Mouse (Mus musculus) thymus, adult 18-20 months (tissue): Measurements from ENCODE around the gene Borcs6.
"Not testable (repeated sequence)": the region's sequence is repeated elsewhere in the genome, so short reads cannot be mapped to it uniquely, and the experiment has no call there.

Experiments
- DNase-seq, 2 experiments: peaks; one replicate each; pipeline ENCODE4 v3.0.0; 2022; ENCODE audit warnings: mixed read lengths in 2 of 2

The Borcs6 gene

DNA sequence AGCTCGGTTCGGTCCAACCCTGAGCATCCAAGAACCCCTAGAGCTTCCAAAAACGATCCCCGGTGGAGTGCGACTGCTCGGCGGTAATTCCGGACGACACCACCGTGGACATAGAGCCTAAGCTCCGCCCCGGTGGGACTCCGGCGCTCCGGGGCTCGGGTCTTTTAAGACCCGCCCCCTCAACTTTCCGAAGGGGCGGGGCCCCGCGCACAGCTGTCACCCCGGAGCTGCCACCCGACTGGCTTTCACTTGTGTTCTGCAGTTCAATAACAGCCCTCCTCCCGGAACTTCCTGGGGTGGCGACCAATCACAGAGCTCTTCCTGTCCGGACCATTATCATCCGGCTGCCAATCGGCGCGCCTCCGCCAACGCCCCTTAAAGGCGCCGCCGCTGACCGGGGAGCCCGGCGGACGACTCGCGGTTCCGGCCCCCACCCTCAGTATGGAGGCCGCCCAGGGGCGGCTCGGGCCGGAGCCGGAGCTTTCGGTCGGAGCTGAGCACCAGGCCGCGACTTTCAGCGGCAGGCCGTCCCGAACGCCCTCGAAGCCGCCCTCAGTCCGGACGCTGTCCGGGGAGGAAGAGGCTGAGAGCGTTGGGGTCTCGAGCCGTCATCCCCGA is at the start of gene Borcs6:
Borcs6 (plus strand) TSS at position 361 of the 618 bp plus-strand sequence.
- DNase-seq: peak; percentile 94 to 96

DNA sequence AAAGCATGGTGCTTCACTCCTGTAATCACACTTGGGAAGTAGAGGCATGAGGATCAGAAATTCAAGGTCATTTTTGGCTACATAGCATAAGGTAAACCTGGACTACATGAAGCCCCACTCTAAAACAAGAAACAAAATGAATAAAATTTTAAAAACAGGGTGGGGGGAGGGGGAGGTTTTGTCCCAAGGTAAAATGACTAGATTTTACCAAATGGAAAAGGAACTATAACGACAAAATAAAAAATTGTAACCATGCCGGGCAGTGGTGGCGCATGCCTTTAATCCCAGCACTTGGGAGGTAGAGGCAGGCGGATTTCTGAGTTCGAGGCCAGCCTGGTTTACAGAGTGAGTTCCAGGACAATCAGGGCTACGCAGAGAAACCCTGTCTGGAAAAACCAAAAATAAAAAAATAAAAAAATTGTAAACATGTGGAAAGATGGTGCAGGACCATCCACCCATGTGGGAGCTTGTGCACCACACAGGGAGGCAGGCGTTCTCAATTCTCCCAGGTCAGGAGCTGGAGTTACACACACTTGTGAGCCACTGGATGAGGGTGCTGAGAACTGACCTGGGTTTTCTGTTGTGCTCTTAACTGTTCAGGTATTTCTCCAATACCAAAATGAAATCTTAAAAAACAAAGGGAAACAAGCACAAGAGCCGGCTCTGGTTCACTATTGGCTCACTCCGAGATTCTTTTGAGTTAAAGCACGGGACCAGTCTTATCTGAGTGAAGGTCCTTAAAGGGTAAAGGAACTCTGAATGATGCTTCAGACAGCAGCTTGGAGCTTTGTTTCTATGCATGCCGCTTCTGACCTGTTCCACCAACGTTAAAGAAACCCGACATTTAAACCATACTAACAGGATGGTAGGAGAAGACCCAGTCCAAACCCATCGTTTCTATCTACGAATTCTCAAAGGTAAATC is 48.9 kb upstream of the Borcs6 start:
- DNase-seq: no peak

DNA sequence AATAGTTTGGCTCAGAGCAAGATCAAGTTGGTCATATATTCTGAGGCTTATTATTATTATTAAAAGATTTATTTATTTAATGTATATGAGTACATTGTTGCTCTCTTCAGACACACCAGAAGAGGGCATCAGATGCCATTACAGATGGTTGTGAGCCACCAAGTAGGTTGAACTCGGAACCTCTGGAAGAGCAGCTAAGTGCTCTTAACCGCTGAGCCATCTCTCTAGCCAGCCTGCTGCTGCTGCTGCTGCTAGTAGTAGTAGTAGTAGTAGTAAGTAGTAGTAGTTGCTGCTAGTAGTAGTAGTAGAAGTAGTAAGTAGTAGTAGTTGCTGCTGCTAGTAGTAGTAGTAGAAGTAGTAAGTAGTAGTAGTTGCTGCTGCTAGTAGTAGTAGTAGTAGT is 48.1 kb upstream of the Borcs6 start:
- not testable (repeated sequence) for DNase-seq

DNA sequence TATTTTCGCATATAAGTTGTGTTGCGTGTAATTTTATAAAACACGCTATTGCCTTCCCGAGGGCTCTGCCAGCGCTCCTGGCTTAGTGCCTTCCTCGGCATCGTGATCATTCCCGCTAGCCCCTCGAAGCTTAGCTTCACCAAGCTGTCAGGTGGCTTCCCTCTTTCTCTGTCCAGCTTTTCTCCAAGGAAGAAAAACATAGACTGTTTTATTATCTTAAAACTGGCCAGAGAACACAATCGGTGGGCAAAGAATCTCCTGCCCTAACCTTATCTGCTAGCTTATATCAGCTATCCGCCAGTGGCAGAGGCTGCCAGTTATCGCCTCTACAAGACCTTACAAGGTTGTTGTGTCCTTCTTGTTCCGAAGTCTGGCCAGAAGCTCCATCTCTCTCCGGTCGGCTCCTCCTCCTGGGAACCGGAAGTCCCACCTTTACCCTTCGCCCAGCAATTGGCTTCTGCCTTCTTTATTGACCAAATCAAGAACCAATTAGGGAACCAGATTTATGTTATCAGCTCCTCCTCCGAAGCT is 47.4 kb upstream of the Borcs6 start:
- DNase-seq: peak; percentile 72 to 81

DNA sequence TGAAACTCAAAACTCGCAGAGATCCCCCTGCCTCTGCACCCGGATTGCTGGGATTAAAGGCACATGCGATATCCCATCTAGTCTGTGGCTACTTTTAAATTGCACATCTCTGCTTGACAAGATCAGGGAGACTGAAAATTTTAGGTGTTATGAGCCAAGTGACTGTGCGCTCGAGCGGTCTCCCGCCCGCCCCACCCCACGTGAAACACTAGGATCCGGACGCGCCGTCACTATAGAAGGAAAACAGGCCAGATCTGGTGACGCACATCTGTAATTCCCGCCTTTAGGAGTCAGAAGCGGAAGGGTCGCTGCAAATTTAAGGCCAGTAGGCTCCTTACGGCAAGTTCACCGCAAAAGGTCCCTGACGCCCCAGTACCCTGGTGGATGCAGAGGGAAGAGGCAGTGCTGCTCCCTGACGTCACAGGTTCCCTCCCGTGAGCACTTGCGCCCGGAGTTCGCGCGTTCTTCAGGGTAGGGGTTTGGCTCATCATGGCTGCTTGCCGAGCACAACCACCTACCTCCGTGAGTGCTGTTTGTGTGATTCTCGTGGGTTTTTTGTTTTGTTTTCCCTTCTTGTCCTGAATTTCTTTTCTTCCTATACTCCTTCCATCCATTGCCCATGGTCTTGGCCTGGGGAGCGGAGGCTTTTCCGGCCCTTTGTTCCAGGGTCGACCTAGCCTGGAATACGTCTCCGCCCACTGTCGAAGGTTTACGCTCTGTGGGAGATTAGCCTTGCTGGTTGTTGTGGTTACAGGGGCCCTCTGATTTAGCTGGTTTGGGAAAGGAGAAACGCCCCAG is 43.7 kb upstream of the Borcs6 start, which contains the start of gene Ctc1:
Ctc1 (plus strand) TSS at position 268 of the 798 bp plus-strand sequence.
- DNase-seq: peak; percentile 83 to 88

DNA sequence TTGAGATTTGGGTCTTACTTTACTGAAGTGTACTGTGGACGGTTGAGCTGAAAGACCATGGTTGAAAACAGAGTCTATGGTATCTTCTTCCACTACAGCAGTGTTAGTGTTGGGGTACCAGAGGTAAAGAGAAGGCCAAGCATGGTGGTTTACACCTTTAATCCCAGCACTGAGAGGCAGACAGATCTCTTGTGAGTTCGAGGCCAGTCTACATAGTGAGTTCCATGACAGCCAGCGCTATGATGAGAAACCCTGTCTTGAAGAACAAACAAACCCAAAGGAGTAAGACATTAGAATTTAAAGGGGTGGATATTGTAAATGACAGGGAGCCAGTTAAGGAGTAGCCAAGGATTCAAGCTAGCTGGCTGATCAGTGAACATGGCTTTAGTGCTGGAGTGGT is 42.8 kb upstream of the Borcs6 start:
- no peak for DNase-seq

DNA sequence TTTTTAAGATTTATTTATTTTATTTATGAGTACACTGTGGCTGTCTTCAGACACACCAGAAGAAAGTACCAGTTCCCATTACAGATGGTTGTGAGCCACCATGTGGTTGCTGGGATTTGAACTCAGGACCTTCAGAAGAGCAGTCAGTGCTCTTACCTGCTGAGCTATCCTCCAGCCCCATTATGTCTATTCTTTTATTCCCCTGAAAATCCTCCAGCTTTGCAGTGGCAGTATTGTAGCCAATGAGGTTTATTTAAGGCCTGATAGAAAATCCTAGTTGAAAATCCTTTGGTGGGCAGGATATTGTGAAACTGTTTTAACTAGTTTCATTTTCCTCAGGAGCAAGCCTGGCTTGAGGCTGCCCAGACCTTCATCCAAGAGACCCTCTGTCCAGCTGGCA is 38.8 kb upstream of the Borcs6 start:
- DNase-seq: no peak

DNA sequence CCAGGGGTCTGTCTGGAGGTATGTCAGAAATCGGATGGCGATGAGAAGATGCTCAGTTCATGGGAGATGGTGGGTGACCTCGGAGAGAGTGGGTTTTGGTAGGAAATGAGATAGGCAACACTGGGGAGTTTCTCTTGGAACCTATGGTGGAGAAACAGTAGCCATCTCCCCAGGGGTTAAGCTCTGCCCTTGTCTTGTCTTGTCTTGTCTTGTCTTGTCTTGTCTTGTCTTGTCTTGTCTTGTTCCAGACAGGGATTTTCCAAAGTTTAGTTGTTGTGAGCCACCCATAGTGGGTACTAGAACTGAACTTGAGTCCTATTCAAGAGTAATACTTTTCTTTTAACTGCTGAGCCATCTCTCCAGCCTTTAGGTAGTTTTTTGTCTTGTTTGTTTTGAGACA is 33.0 kb upstream of the Borcs6 start:
- DNase-seq: no peak

DNA sequence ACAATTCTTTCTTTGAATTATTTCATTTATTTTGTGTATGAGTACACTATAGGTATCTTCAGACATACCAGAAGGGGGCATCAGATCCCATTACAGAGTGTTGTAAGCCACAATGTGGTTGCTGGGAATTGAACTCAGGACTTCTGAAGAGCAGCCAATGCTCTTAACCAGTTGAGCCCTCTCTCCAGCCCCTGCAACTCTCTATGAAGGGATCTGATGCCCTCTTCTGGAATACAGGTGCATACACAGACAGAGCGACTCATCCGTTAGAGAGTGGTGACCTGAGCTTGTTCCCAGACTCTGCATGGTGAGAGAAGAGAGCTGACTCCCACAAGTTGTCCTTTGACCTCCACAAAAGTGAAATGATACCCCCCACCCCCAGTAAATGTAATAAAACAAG is 30.7 kb upstream of the Borcs6 start:
- DNase-seq: no peak

DNA sequence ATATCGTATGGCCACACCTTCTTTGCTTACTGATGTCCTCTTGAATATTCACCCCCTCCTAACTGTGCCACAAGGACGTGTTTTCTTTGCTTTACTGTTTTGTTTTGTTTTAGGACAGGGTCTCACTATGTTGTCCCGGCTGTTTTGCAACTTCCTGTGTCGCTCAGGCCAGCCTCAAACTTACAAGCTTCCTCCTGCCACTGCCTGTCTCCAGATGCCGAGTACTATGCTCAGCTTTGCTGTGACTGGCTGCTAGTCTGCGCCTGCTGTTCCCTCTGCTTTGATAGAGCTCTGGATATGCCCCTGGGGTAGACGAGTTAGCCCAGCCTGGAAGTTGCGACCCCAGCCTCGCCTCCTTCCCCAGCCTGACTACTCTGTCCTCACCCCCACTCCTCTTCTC is 26.0 kb upstream of the Borcs6 start:
- DNase-seq: no peak

DNA sequence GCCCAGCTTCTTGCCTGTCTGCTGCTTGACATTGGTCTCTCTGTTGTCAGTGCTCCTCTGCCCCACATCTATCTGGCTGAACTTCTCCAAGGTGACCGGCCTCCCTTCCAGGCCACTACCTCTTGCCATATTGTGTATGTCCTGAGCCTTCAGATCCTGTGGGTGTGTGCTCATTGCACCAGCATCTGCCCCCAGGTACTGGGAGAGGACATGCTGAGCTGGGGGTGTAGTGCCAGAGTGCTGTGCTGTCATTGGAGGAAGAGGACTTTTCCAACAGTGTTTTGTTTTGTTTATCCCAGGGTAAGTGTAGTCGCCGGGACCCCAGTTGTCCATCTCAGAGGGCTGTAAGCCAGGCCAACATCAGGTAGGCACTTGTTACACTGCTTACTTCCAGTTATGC is 24.9 kb upstream of the Borcs6 start:
- no peak for DNase-seq

DNA sequence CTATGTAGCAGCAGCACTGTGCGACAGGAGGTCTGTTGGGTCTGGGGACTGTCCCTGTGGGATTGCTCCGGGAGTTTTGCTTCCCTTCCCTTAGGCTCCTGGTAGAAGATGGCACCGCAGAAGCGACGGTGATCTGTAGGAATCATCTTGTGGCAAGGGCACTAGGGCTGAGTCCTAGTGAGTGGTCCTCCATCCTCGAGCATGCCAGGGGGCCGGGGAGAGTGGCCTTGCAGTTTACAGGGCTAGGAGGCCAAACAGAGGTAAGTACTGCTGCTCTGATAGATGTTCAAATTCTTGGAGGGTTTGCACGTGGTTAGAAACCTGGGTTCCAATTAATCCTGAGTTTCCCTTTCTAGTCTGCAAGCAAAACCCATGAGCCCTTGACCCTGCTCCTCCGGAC is 24.1 kb upstream of the Borcs6 start:
- no peak for DNase-seq

DNA sequence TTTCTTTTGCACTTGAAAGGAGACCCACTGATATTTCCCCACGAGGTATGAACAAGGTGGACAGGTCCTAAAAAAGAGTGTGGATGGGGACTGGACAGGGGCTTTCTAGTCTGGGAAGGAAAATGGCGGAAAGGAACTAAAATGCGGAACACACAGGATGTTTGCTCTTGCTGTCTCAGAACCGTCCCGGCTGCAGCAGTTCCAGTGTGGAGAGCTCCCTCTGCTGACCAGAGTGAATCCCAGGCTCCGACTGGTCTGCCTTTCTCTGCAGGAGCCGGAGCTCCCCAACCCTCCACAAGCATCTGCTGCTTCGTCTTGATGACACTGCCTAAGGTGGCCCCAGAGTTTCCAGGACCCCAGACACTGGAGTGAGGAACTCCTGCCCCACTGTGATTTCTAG is 23.7 kb upstream of the Borcs6 start:
- peak; percentile 73 to 80 for DNase-seq

DNA sequence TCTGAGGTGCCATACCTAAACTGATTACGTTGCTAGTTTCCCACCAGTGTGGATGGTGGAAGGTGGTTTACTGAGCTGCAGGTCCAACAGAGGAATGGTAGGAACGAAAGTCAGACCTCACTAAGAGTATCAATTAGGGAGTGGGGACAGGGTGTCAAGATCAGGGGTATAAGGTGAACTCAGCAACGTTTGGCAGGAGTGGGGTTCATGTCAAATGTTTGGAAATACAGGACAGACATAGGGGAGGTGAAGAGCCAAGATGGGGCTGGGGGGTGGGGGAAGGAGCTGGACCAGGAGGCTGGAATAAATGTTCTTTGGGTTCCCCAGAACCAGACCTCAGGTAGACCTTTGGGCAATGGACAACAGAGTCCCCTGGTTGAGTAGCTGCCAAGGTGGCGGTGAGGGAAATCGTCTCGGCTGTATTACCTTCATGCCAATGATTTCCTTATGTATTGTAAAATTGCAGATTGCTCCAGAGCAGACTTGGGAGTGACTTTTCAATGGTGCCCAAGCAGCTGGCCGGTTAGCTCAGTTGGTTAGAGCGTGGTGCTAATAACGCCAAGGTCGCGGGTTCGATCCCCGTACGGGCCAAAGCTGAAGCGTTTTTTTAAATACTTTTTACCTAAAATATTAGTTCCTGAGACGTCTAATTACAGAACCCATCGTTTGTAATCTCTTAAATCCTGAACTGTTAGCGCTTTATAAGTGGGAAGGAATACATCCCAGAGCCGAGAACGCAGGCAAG is 22.9 kb upstream of the Borcs6 start:
- DNase-seq: peak; percentile 58 to 76

DNA sequence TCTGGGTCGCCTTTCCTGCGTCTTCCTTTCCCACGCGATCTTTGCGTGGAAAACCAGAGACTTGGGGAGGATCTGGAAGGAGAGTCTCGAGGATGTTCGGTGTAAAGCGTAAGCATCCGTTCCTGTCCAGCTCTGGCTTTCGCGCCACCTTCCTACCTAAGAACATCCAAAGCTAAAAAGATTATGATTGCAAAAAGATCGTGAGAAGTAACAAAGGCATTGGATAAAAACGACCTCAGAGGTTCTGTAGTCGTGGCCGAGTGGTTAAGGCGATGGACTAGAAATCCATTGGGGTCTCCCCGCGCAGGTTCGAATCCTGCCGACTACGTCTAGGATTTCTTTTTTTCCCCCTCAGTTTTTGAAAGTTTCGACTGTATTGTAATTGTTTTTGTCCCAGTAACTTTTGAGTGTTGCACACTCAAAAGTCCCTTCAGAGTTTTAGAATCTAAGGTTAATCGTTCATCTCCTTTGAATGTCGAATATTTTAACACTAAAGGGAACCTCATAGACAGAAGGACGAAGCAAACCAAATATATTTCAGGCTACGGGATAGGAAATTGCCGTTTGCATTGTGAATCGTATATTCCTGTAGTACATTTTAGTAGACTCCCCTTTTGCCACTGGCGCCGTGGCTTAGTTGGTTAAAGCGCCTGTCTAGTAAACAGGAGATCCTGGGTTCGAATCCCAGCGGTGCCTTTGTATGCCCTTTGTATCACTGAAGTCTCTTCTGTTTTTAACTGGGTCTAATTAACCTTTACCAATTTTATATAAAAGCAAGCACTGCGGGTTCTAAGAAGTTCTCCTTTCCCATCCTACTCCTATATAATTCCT is 22.1 kb upstream of the Borcs6 start:
- peak; percentile 68 to 81 for DNase-seq

DNA sequence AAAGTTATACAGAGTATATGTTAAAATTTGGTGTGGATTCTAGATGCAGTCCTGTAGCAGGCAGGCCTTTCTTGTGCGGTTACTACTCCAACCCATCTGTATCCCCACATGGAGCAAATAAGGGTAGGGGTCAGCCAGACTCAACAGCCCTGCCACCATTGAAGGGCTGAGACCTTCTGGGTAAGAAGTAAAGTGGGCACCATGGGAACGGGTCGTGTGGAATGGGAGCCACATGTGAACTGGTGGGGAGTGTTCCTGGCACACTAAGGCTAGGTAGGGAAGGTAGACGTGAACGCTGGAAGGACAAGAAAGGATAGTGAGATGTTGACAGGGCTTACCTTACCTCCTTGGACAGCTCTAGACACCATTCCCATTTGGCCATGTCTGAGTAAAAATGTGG is 21.3 kb upstream of the Borcs6 start:
- DNase-seq: no peak

DNA sequence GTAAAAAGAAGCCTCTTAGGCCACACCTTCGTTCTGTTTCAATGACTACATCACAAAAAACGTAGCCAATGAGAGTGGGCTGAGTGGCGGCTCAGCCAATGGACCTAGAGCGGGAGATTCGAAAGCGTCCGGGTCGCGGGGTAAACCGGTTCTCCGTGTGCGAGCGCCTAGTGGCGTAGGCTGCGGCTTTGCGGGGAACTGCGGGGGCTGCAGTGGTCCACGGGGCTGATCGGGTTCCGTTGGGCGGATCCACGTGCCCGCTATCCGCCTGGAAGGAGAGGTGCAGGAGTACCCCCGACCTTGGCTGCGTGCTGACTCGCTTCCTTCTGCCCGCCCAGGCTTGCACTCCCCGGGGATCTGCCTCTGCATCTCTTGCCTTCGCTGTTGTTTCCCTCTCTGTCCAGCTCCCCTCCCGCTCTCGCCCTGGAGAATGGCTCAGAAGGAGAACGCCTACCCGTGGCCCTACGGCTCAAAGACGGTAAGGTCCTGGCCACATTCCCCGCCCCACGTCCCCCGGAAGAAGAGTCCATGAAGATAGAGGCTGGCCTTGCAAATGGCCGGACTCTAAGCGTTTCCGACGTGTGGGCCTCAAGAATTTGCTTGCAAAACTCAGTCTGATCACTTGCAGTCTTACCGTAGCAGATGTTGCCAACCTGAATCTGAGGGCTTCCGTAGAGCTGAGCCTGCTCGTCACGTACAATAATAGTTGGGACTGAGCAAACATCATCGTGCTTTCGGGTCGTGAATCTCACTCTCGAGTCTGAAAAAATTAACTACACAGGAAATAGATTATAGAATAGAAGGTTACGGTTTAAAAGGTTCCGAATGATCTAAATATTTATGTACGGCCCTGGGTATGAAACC is 13.8 kb upstream of the Borcs6 start, which contains the start of gene Aurkb:
Aurkb (plus strand) TSS at position 117 of the 864 bp plus-strand sequence.
- DNase-seq: peak; percentile 64 to 76

DNA sequence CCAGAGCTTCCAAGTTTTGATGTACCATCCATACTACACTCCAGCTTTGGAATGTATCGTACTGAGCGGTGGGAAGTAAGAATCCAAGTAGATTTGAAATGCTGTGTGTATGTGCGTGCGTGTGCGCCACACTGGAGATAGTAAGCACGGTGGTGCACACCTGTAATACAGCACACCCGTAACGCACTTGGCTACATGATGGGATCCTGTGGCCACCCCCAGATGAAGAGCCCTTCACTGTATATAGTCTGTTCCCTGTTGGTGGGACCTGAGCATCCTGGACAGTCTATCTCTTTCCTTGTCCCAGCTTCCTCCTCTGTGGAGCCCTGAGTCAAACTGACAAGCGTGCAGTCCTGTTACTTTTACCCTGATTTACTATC is 13.1 kb upstream of the Borcs6 start:
- no peak for DNase-seq

DNA sequence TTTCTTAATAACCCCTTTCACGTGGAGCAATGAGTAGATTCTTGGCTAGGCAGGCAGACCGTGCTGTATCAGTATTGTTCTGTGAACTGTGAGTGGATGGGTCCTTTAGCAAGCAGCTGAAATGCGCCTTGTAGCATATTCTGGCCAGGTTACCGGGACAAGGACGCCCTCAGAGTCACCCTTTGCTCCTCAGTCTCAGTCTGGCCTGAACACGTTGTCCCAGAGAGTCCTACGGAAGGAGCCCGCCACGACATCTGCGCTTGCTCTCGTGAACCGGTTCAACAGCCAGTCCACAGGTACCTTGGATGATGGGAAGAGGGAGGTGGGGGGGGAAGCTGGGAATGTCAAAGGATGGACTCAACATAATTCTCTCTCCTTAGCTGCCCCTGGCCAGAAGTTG is 11.9 kb upstream of the Borcs6 start:
- DNase-seq: no peak

DNA sequence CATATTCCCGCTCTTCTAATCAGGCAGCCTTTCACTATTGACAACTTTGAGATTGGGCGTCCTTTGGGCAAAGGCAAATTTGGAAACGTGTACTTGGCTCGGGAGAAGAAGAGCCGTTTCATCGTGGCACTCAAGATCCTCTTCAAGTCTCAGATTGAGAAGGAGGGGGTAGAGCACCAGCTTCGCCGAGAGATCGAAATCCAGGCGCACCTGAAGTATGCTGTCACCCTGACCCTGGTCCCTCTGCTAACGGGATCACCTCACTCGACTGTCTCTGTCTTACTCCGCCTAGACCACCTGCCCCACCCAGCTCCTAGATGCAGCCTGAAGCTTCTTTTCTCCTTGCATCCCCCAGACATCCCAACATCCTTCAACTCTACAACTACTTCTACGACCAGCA is 11.4 kb upstream of the Borcs6 start:
- DNase-seq: no peak
